Mouse (Mus musculus): ENCODE measurements around the gene Zfp954. TPM values are rescaled to one million over a fixed set of nuclear protein-coding genes. Genes with fewer than 3 reads are reported as not detected.
"Not testable (repeated sequence)": the region's sequence is repeated elsewhere in the genome, so short reads cannot be mapped to it uniquely, and the experiment has no call there.

Gene Zfp954
- polyA plus RNA-seq (2015; fragmentation: Nextera tagmentation; extraction: Ambion mirVana) = 14.7 and 15.8 TPM in 2 replicates

DNA sequence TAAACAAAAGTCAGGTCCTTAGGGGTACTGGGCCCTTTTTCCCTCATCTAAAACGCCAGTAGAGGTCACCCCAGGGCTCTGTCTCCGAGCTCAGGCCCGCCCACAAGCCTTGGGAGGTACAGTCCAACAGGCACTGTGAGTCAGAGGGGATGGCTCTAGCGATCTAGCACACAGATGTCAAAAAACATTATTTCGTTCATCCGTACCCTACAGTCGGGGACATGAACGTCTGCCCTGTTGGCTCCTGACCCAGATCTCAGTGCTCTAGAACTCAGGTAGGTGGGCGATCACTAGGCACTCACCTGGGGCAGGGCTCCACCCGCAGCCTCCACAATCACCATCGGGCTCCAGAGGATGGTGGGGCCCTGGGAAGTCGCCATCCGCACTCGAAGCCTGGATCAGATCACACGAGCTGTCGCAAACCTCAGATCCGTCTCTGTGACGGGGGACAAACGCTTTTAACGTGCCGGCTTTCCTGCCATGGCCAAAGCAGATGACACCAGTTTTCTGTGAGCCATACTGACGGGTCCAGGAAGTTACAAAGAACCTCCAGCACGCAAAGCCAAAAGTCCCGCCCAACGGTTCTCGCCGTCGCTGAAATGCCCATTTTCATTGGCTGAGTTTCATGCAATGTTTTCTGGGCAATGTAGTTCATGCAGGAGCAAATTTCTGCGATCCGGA lies at the start of gene Zfp954:
TSS of gene Zfp954 (minus strand) at position 568 of the 681 bp plus-strand sequence.
- Histone ChIP-seq H3K9ac (ENCODE audit: low read length) (peak within 1 kb of the TSS; percentile 76), H3K4me2 (ENCODE audit: low read depth, low read length) (peak within 1 kb of the TSS; percentile 56), H3K27me3 (ENCODE audit: control insufficient read depth, insufficient read depth, low read length) (no peaks in the 10 kb centered on the region), H3K36me3 (ENCODE audit: control insufficient read depth, insufficient read depth, low read length) (peaks cover 14% of the 10 kb centered on the region; the same call in 1 of the 2 replicates), H3K27ac (ENCODE audit: low read length) (peak within 1 kb of the TSS; percentile 64), H3K4me1 (ENCODE audit: control insufficient read depth, insufficient read depth, low read length) (0 out of 2 replicates have a peak, but pooled peaks cover 6% of the 10 kb centered on the region), H3K4me3 (replicated peaks; ENCODE audit: low read length) (peak within 1 kb of the TSS; percentile 70), H3K9me3 (replicated peaks; ENCODE audit: control insufficient read depth, low read length) (no peaks in the 10 kb centered on the region)
- WGBS = under 1% methylated on average over 30 of the region's 30 CpGs
- peak; percentile 95 for ATAC-seq (ENCODE audit: insufficient read depth, low FRiP score)

DNA sequence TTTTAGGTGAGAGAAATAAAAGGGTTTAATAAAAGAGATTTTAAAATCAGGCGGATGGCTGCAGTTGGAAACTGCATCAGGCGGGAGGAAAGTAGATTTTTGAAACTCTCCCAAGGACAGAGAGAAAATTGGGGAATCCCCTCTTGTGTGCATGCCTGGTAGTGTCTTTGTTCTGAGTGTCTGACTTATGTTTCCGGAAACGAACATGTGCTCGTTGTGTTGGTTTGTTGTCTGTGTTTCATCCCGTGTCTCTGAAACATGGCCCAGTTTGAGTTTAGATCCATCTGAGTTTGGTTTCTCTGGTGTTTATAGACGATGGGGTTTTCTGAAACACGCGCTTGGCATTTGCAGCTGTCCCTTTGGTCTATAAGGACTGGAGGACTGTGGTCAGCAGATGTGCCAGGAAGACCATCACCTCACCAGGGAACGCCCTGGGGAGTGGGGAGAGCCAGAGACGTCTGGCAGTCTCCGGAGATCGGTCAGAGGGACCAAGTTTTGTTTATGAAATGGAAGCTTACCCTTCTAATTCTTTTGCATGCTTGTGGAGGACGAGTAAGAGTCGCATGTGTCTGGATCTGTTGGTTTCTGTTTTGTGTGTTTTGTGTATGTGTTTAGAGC lies 24.8 kb upstream of the Zfp954 start:
- WGBS = 88% methylated on average over 15 of the region's 15 CpGs
- no peaks in the 10 kb centered on the region for H3K9me3 ChIP-seq (replicated peaks; ENCODE audit: control insufficient read depth, low read length)
- no peak overlapping the region for H3K4me2 ChIP-seq (ENCODE audit: low read depth, low read length)
- no peak overlapping the region for H3K9ac ChIP-seq (ENCODE audit: low read length)
- no peaks in the 10 kb centered on the region for H3K4me1 ChIP-seq (ENCODE audit: control insufficient read depth, insufficient read depth, low read length)
- H3K4me3 ChIP-seq (replicated peaks; ENCODE audit: low read length) = no peak overlapping the region
- no peaks in the 10 kb centered on the region for H3K27me3 ChIP-seq (ENCODE audit: control insufficient read depth, insufficient read depth, low read length)
- H3K27ac ChIP-seq (ENCODE audit: low read length) = no peak overlapping the region
- no peak for ATAC-seq (ENCODE audit: insufficient read depth, low FRiP score)
- H3K36me3 ChIP-seq (ENCODE audit: control insufficient read depth, insufficient read depth, low read length) = no peaks in the 10 kb centered on the region

GRCm38 (mm10) chr7:7144215-7144614 lies 22.9 kb upstream of the Zfp954 start:
- ATAC-seq (ENCODE audit: insufficient read depth, low FRiP score) = no peak
- no peaks in the 10 kb centered on the region for H3K27me3 ChIP-seq (ENCODE audit: control insufficient read depth, insufficient read depth, low read length)
- WGBS = 83% methylated on average over 1 of the region's 1 CpGs

GRCm38 (mm10) chr7:7136379-7136866 lies 15.1 kb upstream of the Zfp954 start, which contains the start of gene Zfp773:
Gene Zfp773, minus strand, starts transcription at chr7:7136755.
- H3K4me1 ChIP-seq (ENCODE audit: control insufficient read depth, insufficient read depth, low read length) = no peaks in the 10 kb centered on the region
- peak within 1 kb of the TSS; percentile 55 for H3K4me2 ChIP-seq (ENCODE audit: low read depth, low read length)
- ATAC-seq (ENCODE audit: insufficient read depth, low FRiP score) = peak; percentile 94
- WGBS = 7% methylated on average over 16 of the region's 16 CpGs
- no peaks in the 10 kb centered on the region for H3K9me3 ChIP-seq (replicated peaks; ENCODE audit: control insufficient read depth, low read length)
- H3K36me3 ChIP-seq (ENCODE audit: control insufficient read depth, insufficient read depth, low read length) = no peaks in the 10 kb centered on the region
- peak within 1 kb of the TSS; percentile 73 for H3K9ac ChIP-seq (ENCODE audit: low read length)
- no peaks in the 10 kb centered on the region for H3K27me3 ChIP-seq (ENCODE audit: control insufficient read depth, insufficient read depth, low read length)
- H3K4me3 ChIP-seq (replicated peaks; ENCODE audit: low read length) = peak within 1 kb of the TSS; percentile 62
- peak within 1 kb of the TSS; percentile 42; the same call in 1 of the 2 replicates for H3K27ac ChIP-seq (ENCODE audit: low read length)

More at GRCm38 (mm10) chr7:7144215-7144614, 22.9 kb upstream of the Zfp954 start:
- Histone ChIP-seq H3K4me3 (replicated peaks; ENCODE audit: low read length) (no peak overlapping the region), H3K4me2 (ENCODE audit: low read depth, low read length) (no peak overlapping the region), H3K9me3 (replicated peaks; ENCODE audit: control insufficient read depth, low read length) (no peaks in the 10 kb centered on the region), H3K27ac (ENCODE audit: low read length) (no peak overlapping the region), H3K36me3 (ENCODE audit: control insufficient read depth, insufficient read depth, low read length) (no peaks in the 10 kb centered on the region), H3K4me1 (ENCODE audit: control insufficient read depth, insufficient read depth, low read length) (no peaks in the 10 kb centered on the region), H3K9ac (ENCODE audit: low read length) (no peak overlapping the region)

DNA sequence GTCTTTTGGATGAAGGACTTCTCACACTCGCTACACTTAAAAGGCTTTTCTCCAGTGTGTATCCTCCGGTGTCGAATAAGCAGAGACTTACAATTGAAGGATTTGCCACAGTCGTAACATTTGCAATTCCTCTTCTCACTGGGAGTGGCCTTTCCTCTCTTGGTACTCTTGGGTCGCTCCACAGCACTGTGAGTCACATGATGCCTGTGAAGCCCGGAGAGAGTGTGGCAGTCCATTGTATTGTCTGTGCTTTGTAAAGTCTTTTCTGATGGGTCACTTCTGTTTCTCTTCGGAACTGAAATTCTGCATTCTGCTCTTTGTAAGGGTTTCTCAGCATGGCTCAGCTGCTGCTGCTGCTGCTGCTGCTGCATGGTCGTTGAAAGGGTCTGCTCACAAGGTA lies 11.5 kb upstream of the Zfp954 start:
- H3K9ac ChIP-seq (ENCODE audit: low read length) = no peak overlapping the region
- ATAC-seq (ENCODE audit: insufficient read depth, low FRiP score) = no peak
- H3K9me3 ChIP-seq (replicated peaks; ENCODE audit: control insufficient read depth, low read length) = no peaks in the 10 kb centered on the region
- no peaks in the 10 kb centered on the region for H3K27me3 ChIP-seq (ENCODE audit: control insufficient read depth, insufficient read depth, low read length)
- no peaks in the 10 kb centered on the region for H3K4me1 ChIP-seq (ENCODE audit: control insufficient read depth, insufficient read depth, low read length)
- H3K4me3 ChIP-seq (replicated peaks; ENCODE audit: low read length) = no peak overlapping the region
- H3K36me3 ChIP-seq (ENCODE audit: control insufficient read depth, insufficient read depth, low read length) = no peaks in the 10 kb centered on the region
- H3K27ac ChIP-seq (ENCODE audit: low read length) = no peak overlapping the region
- no peak overlapping the region for H3K4me2 ChIP-seq (ENCODE audit: low read depth, low read length)
- WGBS = 76% methylated on average over 8 of the region's 8 CpGs

- not testable (repeated sequence) for H3K4me3 ChIP-seq (replicated peaks; ENCODE audit: low read length); H3K4me2 ChIP-seq (ENCODE audit: low read depth, low read length); H3K36me3 ChIP-seq (ENCODE audit: control insufficient read depth, insufficient read depth, low read length); H3K9ac ChIP-seq (ENCODE audit: low read length); ATAC-seq (ENCODE audit: insufficient read depth, low FRiP score); H3K27ac ChIP-seq (ENCODE audit: low read length); H3K4me1 ChIP-seq (ENCODE audit: control insufficient read depth, insufficient read depth, low read length); H3K27me3 ChIP-seq (ENCODE audit: control insufficient read depth, insufficient read depth, low read length); H3K9me3 ChIP-seq (replicated peaks; ENCODE audit: control insufficient read depth, low read length)
- 90% methylated on average over 14 of the region's 15 CpGs for WGBS
These were observed 9.3 kb upstream of the Zfp954 start for GRCm38 (mm10) chr7:7130491-7131124.

- no peaks in the 10 kb centered on the region for H3K27me3 ChIP-seq (ENCODE audit: control insufficient read depth, insufficient read depth, low read length)
- ATAC-seq (ENCODE audit: insufficient read depth, low FRiP score) = no peak
- 0 out of 2 replicates have a peak, but pooled peaks cover 6% of the 10 kb centered on the region for H3K4me1 ChIP-seq (ENCODE audit: control insufficient read depth, insufficient read depth, low read length)
- peak overlapping the region; percentile 70 for H3K4me3 ChIP-seq (replicated peaks; ENCODE audit: low read length)
- 0 out of 2 replicates have a peak, but pooled peaks cover 9% of the 10 kb centered on the region for H3K36me3 ChIP-seq (ENCODE audit: control insufficient read depth, insufficient read depth, low read length)
- peak overlapping the region; percentile 47; the same call in 1 of the 2 replicates for H3K9ac ChIP-seq (ENCODE audit: low read length)
- H3K27ac ChIP-seq (ENCODE audit: low read length) = no peak overlapping the region
- 55% methylated on average over 6 of the region's 6 CpGs for WGBS
- no peaks in the 10 kb centered on the region for H3K9me3 ChIP-seq (replicated peaks; ENCODE audit: control insufficient read depth, low read length)
- peak overlapping the region; percentile 56 for H3K4me2 ChIP-seq (ENCODE audit: low read depth, low read length)
These were observed 303 bp upstream of the Zfp954 start for GRCm38 (mm10) chr7:7121602-7121980.

DNA sequence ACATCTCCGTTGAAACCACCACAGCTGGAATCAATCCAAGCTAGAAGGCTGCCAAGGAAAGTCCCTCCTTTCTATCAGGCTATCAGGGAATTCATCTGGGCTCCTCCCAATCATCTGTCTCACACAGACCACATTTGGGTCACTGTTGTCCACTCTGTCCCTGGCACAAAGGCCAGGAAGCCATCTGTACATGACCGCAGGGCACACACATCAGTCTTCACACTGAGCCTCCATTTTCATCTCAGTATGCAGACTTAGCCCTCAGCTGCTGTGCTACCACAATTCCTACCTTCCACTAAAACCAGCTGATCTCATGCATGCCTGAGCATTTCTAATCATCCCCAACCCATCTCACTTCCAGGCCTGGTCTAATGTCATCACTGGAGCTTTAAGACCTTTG lies 2.8 kb downstream of the Zfp954 start:
- ATAC-seq (ENCODE audit: insufficient read depth, low FRiP score) = no peak
- Histone ChIP-seq H3K27ac (ENCODE audit: low read length) (no peak overlapping the region), H3K4me3 (replicated peaks; ENCODE audit: low read length) (no peak overlapping the region), H3K9me3 (replicated peaks; ENCODE audit: control insufficient read depth, low read length) (no peaks in the 10 kb centered on the region), H3K4me1 (ENCODE audit: control insufficient read depth, insufficient read depth, low read length) (0 out of 2 replicates have a peak, but pooled peaks cover 6% of the 10 kb centered on the region), H3K9ac (ENCODE audit: low read length) (no peak overlapping the region), H3K4me2 (ENCODE audit: low read depth, low read length) (no peak overlapping the region), H3K27me3 (ENCODE audit: control insufficient read depth, insufficient read depth, low read length) (no peaks in the 10 kb centered on the region), H3K36me3 (ENCODE audit: control insufficient read depth, insufficient read depth, low read length) (peaks cover 29% of the 10 kb centered on the region)
- 90% methylated on average over 2 of the region's 2 CpGs for WGBS

- Histone ChIP-seq H3K27ac (ENCODE audit: low read length) (no peak overlapping the region), H3K4me3 (replicated peaks; ENCODE audit: low read length) (no peak overlapping the region), H3K36me3 (ENCODE audit: control insufficient read depth, insufficient read depth, low read length) (no peaks in the 10 kb centered on the region), H3K9ac (ENCODE audit: low read length) (no peak overlapping the region), H3K27me3 (ENCODE audit: control insufficient read depth, insufficient read depth, low read length) (no peaks in the 10 kb centered on the region), H3K4me2 (ENCODE audit: low read depth, low read length) (no peak overlapping the region), H3K9me3 (replicated peaks; ENCODE audit: control insufficient read depth, low read length) (no peaks in the 10 kb centered on the region), H3K4me1 (ENCODE audit: control insufficient read depth, insufficient read depth, low read length) (no peaks in the 10 kb centered on the region)
- ATAC-seq (ENCODE audit: insufficient read depth, low FRiP score) = no peak
- WGBS = 90% methylated on average over 7 of the region's 7 CpGs
These were observed 12.8 kb downstream of the Zfp954 start for GRCm38 (mm10) chr7:7108501-7108900.
